Mouse (Mus musculus) MEL (cell line): Measurements from ENCODE around the gene Syt16. TPM values are rescaled to one million over a fixed set of nuclear protein-coding genes. Genes with fewer than 3 reads are reported as not detected.

Experiments used
- DNase-seq: peaks from one replicate; pipeline ENCODE4 v3.0.0; 2011; ENCODE audit warnings: low read depth, low spot score
- H3K27ac ChIP-seq: 2 replicates; pipeline ENCODE4 v1.5.1; 2012; ENCODE audit warnings: low read depth, mild to moderate bottlenecking, control low read depth, low read length, moderate library complexity; ENCODE audit not compliant: control insufficient read depth
- H3K27me3 ChIP-seq, 2 experiments: fragments of 150-350 bp in 1 of 2; sonication (generic) in 1 of 2; 2 replicates each; pipeline ENCODE4 v1.6.1; 2012; ENCODE audit warnings: low read length in 2 of 2, mild to moderate bottlenecking in 2 of 2, improper control_type of control experiment in 1 of 2, moderate library complexity in 1 of 2; ENCODE audit not compliant: insufficient read depth in 2 of 2, control insufficient read depth in 1 of 2
- H3K36me3 ChIP-seq, 2 experiments: 2 replicates each; pipeline ENCODE4 v1.6.1; 2012 to 2014; ENCODE audit warnings: low read length in 2 of 2, improper control_type of control experiment in 1 of 2, inconsistent platforms in 1 of 2, mild to moderate bottlenecking in 1 of 2; ENCODE audit not compliant: insufficient read depth in 2 of 2, control insufficient read depth in 1 of 2
- H3K4me1 ChIP-seq, 2 experiments: fragments of 150-350 bp in 1 of 2; sonication (generic) in 1 of 2; 2 replicates each; pipeline ENCODE4 v1.6.1; 2012; ENCODE audit warnings: low read length in 2 of 2, improper control_type of control experiment in 1 of 2, mild to moderate bottlenecking in 1 of 2; ENCODE audit not compliant: insufficient read depth in 2 of 2, control insufficient read depth in 1 of 2
- H3K4me3 ChIP-seq, 2 experiments: fragments of 150-350 bp in 1 of 2; sonication (generic) in 1 of 2; 2 replicates each; pipeline ENCODE4 v1.5.1; 2012; ENCODE audit warnings: low read depth in 2 of 2, low read length in 2 of 2, mild to moderate bottlenecking in 2 of 2, moderate library complexity in 2 of 2, control low read depth in 1 of 2, improper control_type of control experiment in 1 of 2; ENCODE audit not compliant: control insufficient read depth in 1 of 2, insufficient read depth in 1 of 2
- H3K79me2 ChIP-seq: 2 replicates; pipeline ENCODE4 v1.6.1; 2012; ENCODE audit warnings: mild to moderate bottlenecking, low read length, moderate library complexity; ENCODE audit not compliant: control insufficient read depth, poor library complexity, insufficient read depth
- H3K9ac ChIP-seq: 2 replicates; pipeline ENCODE4 v1.6.1; 2012; ENCODE audit warnings: low read depth, mild to moderate bottlenecking, control low read depth, low read length, moderate library complexity; ENCODE audit not compliant: control insufficient read depth, poor library complexity, severe bottlenecking
- H3K9me3 ChIP-seq: fragments of 150-350 bp; sonication (generic); replicated peaks from 2 replicates; pipeline ENCODE4 v1.6.1; 2012; ENCODE audit warnings: mild to moderate bottlenecking, low read length, improper control_type of control experiment, moderate library complexity; ENCODE audit not compliant: insufficient read depth
- BHLHE40 ChIP-seq: IDR thresholded peaks from 2 replicates; pipeline ENCODE4 v1.6.1; 2012; ENCODE audit warnings: low read depth, mild to moderate bottlenecking, inconsistent platforms, low read length, improper control_type of control experiment, borderline replicate concordance
- CHD1 ChIP-seq: IDR thresholded peaks from 2 replicates; pipeline ENCODE4 v1.6.1; 2012; ENCODE audit warnings: low read depth, mild to moderate bottlenecking, inconsistent platforms, low read length, improper control_type of control experiment
- CTCF ChIP-seq, 3 experiments: IDR thresholded peaks in 2 of 3; conservative IDR thresholded peaks in 1 of 3; 2 replicates each; pipeline ENCODE4 v1.5.1; 2011 to 2012; ENCODE audit warnings: low read length in 3 of 3, low read depth in 2 of 3, mild to moderate bottlenecking in 2 of 3, improper control_type of control experiment in 1 of 3, inconsistent platforms in 1 of 3, mixed read lengths in 1 of 3, moderate library complexity in 1 of 3; ENCODE audit not compliant: control insufficient read depth in 1 of 3, insufficient read depth in 1 of 3, poor library complexity in 1 of 3, severe bottlenecking in 1 of 3
- E2F4 ChIP-seq: IDR thresholded peaks from 2 replicates; pipeline ENCODE4 v1.6.1; 2011; ENCODE audit warnings: low read depth, low read length, improper control_type of control experiment, borderline replicate concordance
- GABPA ChIP-seq: IDR thresholded peaks from 2 replicates; pipeline ENCODE4 v1.6.1; 2012; ENCODE audit warnings: low read depth, mild to moderate bottlenecking, inconsistent platforms, low read length, improper control_type of control experiment, moderate library complexity
- GATA1 ChIP-seq: IDR thresholded peaks from 2 replicates; pipeline ENCODE4 v1.6.1; 2011; ENCODE audit warnings: low read depth, low read length, improper control_type of control experiment
- MEF2A ChIP-seq: IDR thresholded peaks from 2 replicates; pipeline ENCODE4 v1.6.1; 2014; ENCODE audit warnings: low read depth, mild to moderate bottlenecking, inconsistent platforms, low read length, improper control_type of control experiment; ENCODE audit not compliant: poor library complexity, insufficient replicate concordance, severe bottlenecking; ENCODE audit errors: extremely low read depth
- MXI1 ChIP-seq: IDR thresholded peaks from 2 replicates; pipeline ENCODE4 v1.6.1; 2011; ENCODE audit warnings: mild to moderate bottlenecking, low read depth, low read length, improper control_type of control experiment
- MYC ChIP-seq: IDR thresholded peaks from 2 replicates; pipeline ENCODE4 v1.6.1; 2011; ENCODE audit warnings: low read depth, mild to moderate bottlenecking, low read length, improper control_type of control experiment, moderate library complexity
- NELFE ChIP-seq: IDR thresholded peaks from 2 replicates; pipeline ENCODE4 v1.6.1; 2011; ENCODE audit warnings: low read depth, low read length, improper control_type of control experiment
- POLR2A ChIP-seq, 2 experiments: IDR thresholded peaks; 2 replicates each; pipeline ENCODE4 v1.6.1; 2011 to 2012; ENCODE audit warnings: low read length in 2 of 2, mild to moderate bottlenecking in 2 of 2, control low read depth in 1 of 2, improper control_type of control experiment in 1 of 2, low read depth in 1 of 2, moderate library complexity in 1 of 2; ENCODE audit not compliant: control insufficient read depth in 1 of 2, insufficient read depth in 1 of 2, poor library complexity in 1 of 2
- POLR2AphosphoS5 ChIP-seq: IDR thresholded peaks from 2 replicates; pipeline ENCODE4 v1.6.1; 2012; ENCODE audit warnings: low read depth, borderline replicate concordance, mild to moderate bottlenecking, inconsistent platforms, low read length, moderate library complexity, mixed read lengths
- RAD21 ChIP-seq: IDR thresholded peaks from 2 replicates; pipeline ENCODE4 v1.6.1; 2011; ENCODE audit warnings: mild to moderate bottlenecking, low read depth, low read length, improper control_type of control experiment
- RCOR1 ChIP-seq: IDR thresholded peaks from 2 replicates; pipeline ENCODE4 v1.6.1; 2012; ENCODE audit warnings: low read depth, mild to moderate bottlenecking, inconsistent platforms, low read length, improper control_type of control experiment
- TBP ChIP-seq: IDR thresholded peaks from 2 replicates; pipeline ENCODE4 v1.8.0; 2011; ENCODE audit warnings: low read depth, low read length, improper control_type of control experiment
- TCF12 ChIP-seq: IDR thresholded peaks from 2 replicates; pipeline ENCODE4 v1.6.1; 2014; ENCODE audit warnings: low read depth, mild to moderate bottlenecking, inconsistent platforms, low read length, improper control_type of control experiment, moderate library complexity
- USF1 ChIP-seq: IDR thresholded peaks from 2 replicates; pipeline ENCODE4 v1.6.1; 2014; ENCODE audit warnings: low read depth, mild to moderate bottlenecking, inconsistent platforms, low read length, improper control_type of control experiment, moderate library complexity
- ZKSCAN1 ChIP-seq: IDR thresholded peaks from 2 replicates; pipeline ENCODE4 v1.6.1; 2012; ENCODE audit warnings: low read depth, mild to moderate bottlenecking, inconsistent platforms, low read length, improper control_type of control experiment, moderate library complexity
- polyA plus RNA-seq, 2 experiments: library from polyadenylated mRNA; stranded (reverse) in 1 of 2; unstranded in 1 of 2; fragments of >175 nt in 1 of 2; fragments of >200 nt in 1 of 2; gene quantifications; 2 replicates each; pipeline versions ENCODE4 v1.2.1 to v1.2.4; 2012; ENCODE audit warnings: low replicate concordance in 2 of 2, low read depth in 1 of 2; ENCODE audit not compliant: insufficient read length in 2 of 2, insufficient read depth in 1 of 2, missing spikeins in 1 of 2
- total RNA-seq: library from RNA; depleted of rRNA; stranded (reverse); fragments of 300-350 nt; gene quantifications from 2 replicates; pipeline ENCODE4 v1.2.3, GENCODE M21; 2012

The Syt16 gene
- total and polyA plus RNA-seq, 3 experiments: 0.07 TPM; not detected in 2

DNA sequence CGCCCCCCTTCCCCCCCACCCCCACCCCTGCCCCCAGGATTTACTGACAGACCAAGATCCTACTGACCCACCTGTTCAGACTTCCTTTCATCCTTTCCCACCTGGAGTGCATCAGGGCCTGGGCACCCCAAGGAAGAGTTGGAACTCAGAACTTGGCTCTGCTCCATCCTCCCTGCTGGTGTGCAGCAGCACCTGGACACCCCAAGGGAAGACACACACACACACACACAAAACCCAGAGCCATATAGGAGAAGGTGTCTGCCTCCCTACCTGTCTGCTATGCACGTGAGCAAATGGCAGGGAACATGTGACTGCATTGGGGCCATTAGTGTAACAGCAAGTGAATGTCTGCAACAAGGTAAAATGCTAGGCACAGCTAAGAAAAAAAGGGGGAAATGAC is 317.8 kb downstream of the Syt16 start:
- no peak for TF ChIP-seq CTCF (IDR thresholded peaks at IDR 0.05 in 2 of 3, conservative IDR thresholded peaks at IDR 0.05 in 1 of 3; ENCODE audit: control insufficient read depth in 1 of 3, insufficient read depth in 1 of 3, low read depth in 2 of 3, low read length in 3 of 3, poor library complexity in 1 of 3, severe bottlenecking in 1 of 3)
- no peak for TF ChIP-seq RCOR1
- no peak for TF ChIP-seq MXI1
- TF ChIP-seq TCF12: no peak
- TF ChIP-seq NELFE: no peak
- TF ChIP-seq GATA1: no peak
- no peak for TF ChIP-seq MEF2A
- TF ChIP-seq ZKSCAN1: no peak
- no peak for TF ChIP-seq CHD1
- no peak for TF ChIP-seq GABPA
- no peaks in the 10 kb centered on the region for H3K27me3 ChIP-seq
- H3K9ac ChIP-seq: no peak overlapping the region
- no peak for DNase-seq
- no peak overlapping the region for H3K4me3 ChIP-seq
- no peaks in the 10 kb centered on the region for H3K9me3 ChIP-seq
- H3K27ac ChIP-seq: no peak overlapping the region
- H3K36me3 ChIP-seq: no peaks in the 10 kb centered on the region
- H3K4me1 ChIP-seq: no peaks in the 10 kb centered on the region
- H3K79me2 ChIP-seq: no peaks in the 10 kb centered on the region

DNA sequence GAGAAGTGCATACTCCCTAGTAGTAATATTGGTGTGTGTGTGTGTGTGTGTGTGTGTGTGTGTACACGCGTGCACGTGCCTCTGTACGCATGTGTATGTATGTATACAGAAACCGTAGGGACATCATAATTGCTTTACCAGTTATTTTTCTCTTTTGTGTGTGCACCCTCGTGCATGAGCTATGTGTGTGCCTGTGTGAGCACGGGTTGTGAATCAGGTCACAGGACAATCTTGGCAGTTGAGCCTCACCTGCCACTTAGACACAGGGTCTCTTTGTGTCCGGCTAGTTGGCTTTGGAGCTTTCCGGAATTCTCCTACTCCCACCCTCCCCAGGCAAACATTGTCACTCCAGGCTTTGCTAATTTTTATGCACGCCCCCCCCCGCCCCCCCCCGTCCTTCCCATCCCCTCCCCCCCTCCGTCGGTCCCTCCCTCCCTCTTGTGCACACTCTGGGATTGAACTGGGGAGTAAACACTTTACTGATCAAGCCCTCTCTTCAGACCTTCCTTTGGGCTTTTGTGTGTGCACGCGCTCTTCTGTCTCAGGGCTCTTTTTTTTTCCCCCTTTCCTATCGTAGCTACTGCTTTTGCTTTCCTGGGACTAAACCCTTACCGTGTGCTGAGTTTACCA is 319.0 kb downstream of the Syt16 start, which contains the start of gene Gm11042:
Gm11042 (minus strand) TSS at position 51 of the 630 bp plus-strand sequence.
- Histone ChIP-seq H3K4me1 (no peaks in the 10 kb centered on the region), H3K27me3 (no peaks in the 10 kb centered on the region), H3K9ac (no peak within 1 kb of the TSS), H3K9me3 (no peaks in the 10 kb centered on the region), H3K36me3 (no peaks in the 10 kb centered on the region), H3K27ac (no peak within 1 kb of the TSS), H3K79me2 (no peaks in the 10 kb centered on the region), H3K4me3 (no peak within 1 kb of the TSS)
- no peak for DNase-seq
- TF ChIP-seq BHLHE40: no peak
- no peak for TF ChIP-seq POLR2AphosphoS5
- no peak for TF ChIP-seq CTCF (IDR thresholded peaks at IDR 0.05 in 2 of 3, conservative IDR thresholded peaks at IDR 0.05 in 1 of 3; ENCODE audit: control insufficient read depth in 1 of 3, insufficient read depth in 1 of 3, low read depth in 2 of 3, low read length in 3 of 3, poor library complexity in 1 of 3, severe bottlenecking in 1 of 3)
- TF ChIP-seq USF1: no peak
- no peak for TF ChIP-seq E2F4
- no peak for TF ChIP-seq TBP
- no peak for TF ChIP-seq RAD21
- no peak for TF ChIP-seq RCOR1
- TF ChIP-seq MXI1: no peak
- no peak for TF ChIP-seq MYC
- no peak for TF ChIP-seq POLR2A (IDR thresholded peaks at IDR 0.05; ENCODE audit: control insufficient read depth in 1 of 2, insufficient read depth in 1 of 2, low read depth in 1 of 2, low read length in 2 of 2, poor library complexity in 1 of 2)
